ENCODE assay signal across 12 mouse cellular contexts in the genomic region with DNA sequence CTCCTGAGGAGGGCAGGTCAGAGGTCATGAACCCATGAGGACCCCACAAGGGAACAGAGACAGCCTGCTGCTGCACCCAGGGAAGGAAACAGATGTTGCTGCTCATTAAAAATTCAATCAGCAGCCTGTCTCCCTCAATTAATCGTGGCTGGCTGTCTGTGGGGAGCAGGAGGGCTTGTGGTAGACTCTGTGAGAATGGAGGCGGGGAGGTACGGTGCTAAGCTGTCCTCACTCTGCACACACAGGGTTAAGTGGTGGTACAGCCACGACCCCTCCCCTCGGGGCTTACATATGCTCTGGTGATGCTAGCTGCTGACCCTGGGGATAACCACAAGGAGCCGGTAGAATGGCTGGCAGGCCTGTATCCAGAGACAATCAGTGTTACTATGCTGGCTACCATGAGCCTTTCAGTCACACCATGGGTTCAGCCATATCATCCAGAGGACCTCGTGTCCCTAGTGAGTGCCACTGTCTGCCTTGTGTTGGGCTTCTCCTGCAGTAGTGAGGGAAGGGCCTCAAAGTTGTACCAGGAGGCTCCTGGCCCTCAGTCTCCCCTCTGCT. TPM values are rescaled to one million over a fixed set of nuclear protein-coding genes. Genes with fewer than 3 reads are reported as not detected.
DNase-seq lines count a peak whose midpoint lies in the region; ATAC-seq and TF ChIP-seq lines count a peak whose summit lies in the region.
"Had no signal": no experiment of that assay in that cellular context is flagged by ENCODE, and none has a peak within 500 bp of the region (broad histone marks: within the 10 kb centered on the region; RNA-seq: fewer than 3 reads in every experiment).

No protein-coding gene starts in this region.

- peak overlapping the region; percentile 95 for H3K27ac ChIP-seq in heart, embryonic 11.5 days (ENCODE audit: low read depth, low read length)
- H3K27ac ChIP-seq in bone marrow macrophage, adult 2 months (ENCODE audit: insufficient read depth, low read depth, low read length) = peak overlapping the region; percentile 96
- peak overlapping the region; percentile 7 for H3K27ac ChIP-seq in forebrain, embryonic 16.5 days (ENCODE audit: low read length)
- H3K27ac ChIP-seq in midbrain, embryonic 13.5 days = peak overlapping the region; percentile 89

- H3K4me3 ChIP-seq in heart, embryonic 11.5 days (ENCODE audit: low read depth, low read length) = no peak overlapping the region
- no peak overlapping the region for H3K4me3 ChIP-seq in bone marrow macrophage, adult 2 months (ENCODE audit: insufficient read depth, low read length)
- H3K4me3 ChIP-seq in forebrain, embryonic 16.5 days (replicated peaks; ENCODE audit: low read length) = no peak overlapping the region
- no peak overlapping the region for H3K4me3 ChIP-seq in midbrain, embryonic 13.5 days (replicated peaks)
- H3K4me3 ChIP-seq: liver, embryonic 13.5 days had no signal

- TF ChIP-seq POLR2A in bone marrow macrophage, adult 2 months (IDR thresholded peaks at IDR 0.05; ENCODE audit: borderline replicate concordance, low read depth, low read length) = no peak

- H3K27me3 ChIP-seq in heart, embryonic 11.5 days (ENCODE audit: control insufficient read depth, insufficient read depth, low read length) = no peaks in the 10 kb centered on the region
- no peaks in the 10 kb centered on the region for H3K27me3 ChIP-seq in forebrain, embryonic 16.5 days (replicated peaks; ENCODE audit: control insufficient read depth, insufficient read depth, low read length)
- no peaks in the 10 kb centered on the region for H3K27me3 ChIP-seq in midbrain, embryonic 13.5 days
- H3K27me3 ChIP-seq: liver, embryonic 13.5 days had no signal

- intact Hi-C loops in heart, postnatal 14 days (cut with DNase I) = no loop called here
- intact Hi-C loops in gastrocnemius, postnatal 36 days (cut with DNase I) = no loop called here

- peak overlapping the region; percentile 35; the same call in 1 of the 2 replicates for H3K9ac ChIP-seq in heart, embryonic 11.5 days (ENCODE audit: low read depth, low read length)
- H3K9ac ChIP-seq in forebrain, embryonic 16.5 days (replicated peaks; ENCODE audit: low read depth, low read length) = peak overlapping the region; percentile 30; the same call in 1 of the 2 replicates
- H3K9ac ChIP-seq in midbrain, embryonic 13.5 days (replicated peaks) = peak overlapping the region; percentile 21; the same call in 1 of the 2 replicates
- H3K9ac ChIP-seq: liver, embryonic 13.5 days had no signal

- peaks cover 32% of the 10 kb centered on the region for H3K36me3 ChIP-seq in heart, embryonic 11.5 days (ENCODE audit: control insufficient read depth, insufficient read depth, low read length)
- peaks cover 23% of the 10 kb centered on the region for H3K36me3 ChIP-seq in forebrain, embryonic 16.5 days (ENCODE audit: control insufficient read depth, insufficient read depth)
- H3K36me3 ChIP-seq in midbrain, embryonic 13.5 days = peaks cover 40% of the 10 kb centered on the region

- peaks cover 61% of the 10 kb centered on the region for H3K4me1 ChIP-seq in heart, embryonic 11.5 days (ENCODE audit: control insufficient read depth, insufficient read depth, low read length)
- H3K4me1 ChIP-seq in bone marrow macrophage, adult 2 months (ENCODE audit: control insufficient read depth, insufficient read depth, low read length) = peaks cover 44% of the 10 kb centered on the region
- peaks cover 64% of the 10 kb centered on the region for H3K4me1 ChIP-seq in forebrain, embryonic 16.5 days (replicated peaks; ENCODE audit: control insufficient read depth, insufficient read depth, low read length)
- peaks cover 75% of the 10 kb centered on the region for H3K4me1 ChIP-seq in midbrain, embryonic 13.5 days (replicated peaks)

- H3K9me3 ChIP-seq in heart, embryonic 11.5 days (replicated peaks; ENCODE audit: control insufficient read depth, low read length) = no peaks in the 10 kb centered on the region
- H3K9me3 ChIP-seq in forebrain, embryonic 16.5 days (ENCODE audit: control insufficient read depth, low read length) = no peaks in the 10 kb centered on the region
- no peaks in the 10 kb centered on the region for H3K9me3 ChIP-seq in midbrain, embryonic 13.5 days
- H3K9me3 ChIP-seq: liver, embryonic 13.5 days had no signal

- TF ChIP-seq CTCF in bone marrow macrophage, adult 2 months (IDR thresholded peaks at IDR 0.05; ENCODE audit: low read depth, low read length) = no peak

- H3K4me2 ChIP-seq in heart, embryonic 11.5 days = no peak overlapping the region
- H3K4me2 ChIP-seq in forebrain, embryonic 16.5 days (ENCODE audit: low read length) = no peak overlapping the region
- no peak overlapping the region for H3K4me2 ChIP-seq in midbrain, embryonic 13.5 days (replicated peaks)
- H3K4me2 ChIP-seq: liver, embryonic 13.5 days had no signal

- ATAC-seq in heart, embryonic 11.5 days (replicated peaks; ENCODE audit: insufficient number of reproducible peaks, low FRiP score, low TSS enrichment) = no peak
- ATAC-seq in forebrain, embryonic 16.5 days = peak; percentile 13; the same call in 1 of the 2 replicates
- peak; percentile 18 for ATAC-seq in midbrain, embryonic 13.5 days

- no peak for DNase-seq in heart, postnatal 14 days
- no peak for DNase-seq in gastrocnemius, postnatal 36 days
- DNase-seq in cerebellum, adult 8-10 months = no peak
- DNase-seq in right cerebral cortex, adult 2 months (ENCODE audit: low spot score in 2 of 2) = no peak
- DNase-seq: cerebellum, postnatal 25 days; kidney, adult 11 months; liver, embryonic 13.5 days; thymus, postnatal 14 days had no signal

- 36% methylated on average over 7 of the region's 7 CpGs for whole genome bisulfite sequencing in heart, embryonic 11.5 days (ENCODE audit: insufficient replicate concordance)
- WGBS in forebrain, embryonic 16.5 days = 9% methylated on average over 7 of the region's 7 CpGs
- 10% methylated on average over 7 of the region's 7 CpGs for WGBS in midbrain, embryonic 13.5 days

RNA-seq across cellular contexts. Expression of gene Gins2, which starts 23.9 kb away (rescaled TPM):
- polyA plus RNA-seq in heart, embryonic 11.5 days (2014; fragmentation: Nextera tagmentation; extraction: Ambion mirVana) = 81.8 and 82.7 TPM in 2 replicates
- total RNA-seq in heart, postnatal 14 days (2021) = 1 to 10 TPM; 3.2 to 6.4 TPM
- polyA plus RNA-seq in bone marrow macrophage, adult 2 months (2012; ENCODE audit: insufficient read depth, insufficient read length, missing spikeins) = 16.7 and 23.1 TPM in 2 replicates
- polyA plus RNA-seq in forebrain, embryonic 16.5 days (2015; fragmentation: Nextera tagmentation; extraction: Ambion mirVana) = 23.1 and 24.3 TPM in 2 replicates
- 36.7 and 37.9 TPM in 2 replicates for polyA plus RNA-seq in midbrain, embryonic 13.5 days (2015; fragmentation: Nextera tagmentation; extraction: Ambion mirVana)
- total RNA-seq in gastrocnemius, postnatal 36 days (2021) = under 1 TPM; 0.66 to 0.94 TPM

Comparison
In these comparisons a context has a peak if more than half of its experiments do, and no peak if none do; other contexts are left out.
1. H3K27ac ChIP-seq: peak in every context shown above with its lines; median percentile 96 in bone marrow macrophage, adult 2 months; 95 in heart, embryonic 11.5 days; 89 in midbrain, embryonic 13.5 days; 7 in forebrain, embryonic 16.5 days.